Mouse (Mus musculus) midbrain, embryonic 15.5 days (tissue): ENCODE measurements around the gene Galr3. TPM values are rescaled to one million over a fixed set of nuclear protein-coding genes. Genes with fewer than 3 reads are reported as not detected.
"Not testable (repeated sequence)": the region's sequence is repeated elsewhere in the genome, so short reads cannot be mapped to it uniquely, and the experiment has no call there.

Experiments used
- ATAC-seq: fragments of 200-750 bp; cut with Nextera tagmentation; replicated peaks from 2 replicates; pipeline ENCODE4 v1.8.0; 2017; ENCODE audit warnings: moderate TSS enrichment
- H3K27ac ChIP-seq: fragments of 300-500 bp; sonication (generic); 2 replicates; pipeline ENCODE4 v1.5.1; 2015; ENCODE audit warnings: mild to moderate bottlenecking, inconsistent platforms
- H3K27me3 ChIP-seq: fragments of 300-500 bp; sonication (generic); replicated peaks from 2 replicates; pipeline ENCODE4 v1.6.1; 2015; ENCODE audit warnings: inconsistent platforms
- H3K36me3 ChIP-seq: fragments of 300-500 bp; sonication (generic); replicated peaks from 2 replicates; pipeline ENCODE4 v1.6.1; 2015; ENCODE audit warnings: inconsistent platforms
- H3K4me1 ChIP-seq: fragments of 300-500 bp; sonication (generic); 2 replicates; pipeline ENCODE4 v1.6.1; 2015; ENCODE audit warnings: inconsistent platforms
- H3K4me2 ChIP-seq: fragments of 300-500 bp; sonication (generic); 2 replicates; pipeline ENCODE4 v1.6.1; 2015; ENCODE audit warnings: inconsistent platforms, mild to moderate bottlenecking, moderate library complexity
- H3K4me3 ChIP-seq: fragments of 300-500 bp; sonication (generic); 2 replicates; pipeline ENCODE4 v1.5.1; 2015; ENCODE audit warnings: mild to moderate bottlenecking, inconsistent platforms
- H3K9ac ChIP-seq: fragments of 300-500 bp; sonication (generic); 2 replicates; pipeline ENCODE4 v1.6.1; 2015; ENCODE audit warnings: mild to moderate bottlenecking, inconsistent platforms
- H3K9me3 ChIP-seq: fragments of 300-500 bp; sonication (generic); 2 replicates; pipeline ENCODE4 v1.6.1; 2016; ENCODE audit warnings: inconsistent platforms
- WGBS: fragments of 180-500 bp; shearing (Covaris S2); methylation state at CpG from one replicate; pipeline ENCODE4 v1.1.7; 2015; ENCODE audit warnings: mixed read lengths; 5-methylcytosine and 5-hydroxymethylcytosine counted together
- polyA plus RNA-seq: library from polyadenylated mRNA; unstranded; fragments of >200 nt; fragmentation: Nextera tagmentation; extraction: Ambion mirVana; gene quantifications from 2 replicates; pipeline ENCODE4 v1.2.1, GENCODE M21; 2015

The Galr3 gene
- polyA plus RNA-seq, 1 experiment from 2014 or later = not detected

DNA sequence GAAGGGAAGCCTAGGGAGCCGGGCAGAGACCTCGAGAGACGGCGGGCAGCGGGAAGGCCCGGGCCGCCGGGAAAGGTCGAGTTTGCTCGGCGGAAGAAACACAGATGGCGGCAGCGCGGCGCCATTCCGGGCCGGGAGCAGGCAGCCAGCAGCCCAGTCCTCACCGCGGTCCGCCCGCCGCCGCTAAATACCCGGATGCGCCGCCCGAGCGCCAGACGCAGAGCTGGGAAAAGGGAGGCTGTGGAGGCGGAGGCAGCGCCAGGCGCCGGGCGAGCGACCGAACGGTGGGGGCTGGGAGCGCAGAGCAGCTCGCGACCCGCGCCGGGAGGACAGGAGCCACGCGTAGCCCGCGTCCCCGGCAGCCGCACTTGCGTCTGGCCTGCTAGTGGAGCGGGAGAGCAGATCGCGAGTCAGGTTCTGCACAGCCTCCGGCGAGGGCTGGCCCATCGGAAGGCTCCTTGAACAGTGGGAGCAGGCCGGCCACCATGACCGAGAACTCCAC is 13.4 kb upstream of the Galr3 start, which contains the start of gene H1f0:
Gene H1f0 (plus strand): TSS at position 214 of the 502 bp plus-strand sequence.
- WGBS = under 1% methylated on average over 55 of the region's 58 CpGs
- Histone ChIP-seq H3K4me1 (peaks cover 57% of the 10 kb centered on the region), H3K27ac (peak within 1 kb of the TSS; percentile 90), H3K4me3 (peak within 1 kb of the TSS; percentile 85), H3K9ac (peak within 1 kb of the TSS; percentile 97), H3K27me3 (no peaks in the 10 kb centered on the region), H3K9me3 (no peaks in the 10 kb centered on the region), H3K4me2 (peak within 1 kb of the TSS; percentile 89), H3K36me3 (no peaks in the 10 kb centered on the region)
- ATAC-seq = peak; percentile 85

GRCm38 (mm10) chr15:79028823-79029484 is 12.7 kb upstream of the Galr3 start:
- Histone ChIP-seq H3K4me1 (peaks cover 57% of the 10 kb centered on the region), H3K9ac (peak overlapping the region; percentile 97), H3K27me3 (no peaks in the 10 kb centered on the region), H3K36me3 (no peaks in the 10 kb centered on the region), H3K9me3 (no peaks in the 10 kb centered on the region), H3K4me2 (peak overlapping the region; percentile 89), H3K4me3 (peak overlapping the region; percentile 85), H3K27ac (peak overlapping the region; percentile 90)
- 22% methylated on average over 16 of the region's 16 CpGs for WGBS
- no peak; the same call in 1 of the 2 replicates for ATAC-seq

DNA sequence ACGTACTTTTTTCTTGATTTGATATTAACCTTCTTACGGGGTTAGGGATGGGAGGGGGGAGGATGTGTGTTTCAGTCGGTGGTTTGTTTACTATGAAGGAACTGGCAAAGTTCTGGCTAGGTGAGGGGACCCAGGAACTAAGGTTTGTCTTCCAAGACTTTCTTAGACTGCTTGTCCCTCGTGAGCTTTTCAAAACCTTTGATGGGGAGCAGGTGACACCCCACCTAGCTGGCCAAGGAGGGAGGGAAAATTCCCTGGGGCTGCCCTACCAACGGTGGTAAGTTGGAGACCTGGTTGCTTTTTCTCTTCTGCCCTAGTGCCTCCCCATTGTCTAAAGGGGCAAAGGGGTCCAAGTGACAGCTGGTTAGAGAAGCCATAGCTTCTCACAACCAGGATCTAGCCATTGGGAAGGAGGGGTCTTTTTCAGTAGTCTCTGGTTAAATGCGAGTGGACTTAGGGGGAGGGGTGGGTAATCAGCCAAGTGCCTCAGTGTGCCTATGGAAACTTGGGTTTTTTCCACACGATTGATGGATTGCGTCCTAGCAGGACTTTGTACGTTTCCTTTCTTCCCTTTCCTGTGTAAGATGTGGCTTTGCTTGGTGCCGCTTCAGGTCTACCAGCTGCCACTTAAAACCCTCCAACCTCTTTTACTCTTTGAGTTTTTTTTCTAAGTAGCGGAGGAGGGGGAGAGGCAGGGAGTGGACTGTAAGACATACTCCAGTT is 12.0 kb upstream of the Galr3 start:
- Histone ChIP-seq H3K9me3 (no peaks in the 10 kb centered on the region), H3K27me3 (no peaks in the 10 kb centered on the region), H3K4me2 (peak overlapping the region; percentile 89), H3K9ac (peak overlapping the region; percentile 97), H3K4me1 (peaks cover 57% of the 10 kb centered on the region), H3K27ac (peak overlapping the region; percentile 38; the same call in 1 of the 2 replicates), H3K36me3 (no peaks in the 10 kb centered on the region), H3K4me3 (peak overlapping the region; percentile 85)
- 7% methylated on average over 11 of the region's 11 CpGs for WGBS
- ATAC-seq = no peak

GRCm38 (mm10) chr15:79030551-79031435 is 10.9 kb upstream of the Galr3 start:
- Histone ChIP-seq H3K27me3 (no peaks in the 10 kb centered on the region), H3K4me3 (peak overlapping the region; percentile 85), H3K4me2 (peak overlapping the region; percentile 89), H3K27ac (peak overlapping the region; percentile 67; the same call in 1 of the 2 replicates), H3K9ac (peak overlapping the region; percentile 48), H3K4me1 (peaks cover 51% of the 10 kb centered on the region), H3K36me3 (no peaks in the 10 kb centered on the region), H3K9me3 (no peaks in the 10 kb centered on the region)
- ATAC-seq = peak; percentile 72
- WGBS = 1% methylated on average over 52 of the region's 52 CpGs

- WGBS = 89% methylated on average over 5 of the region's 5 CpGs
- not testable (repeated sequence) for H3K36me3 ChIP-seq, H3K27me3 ChIP-seq, H3K9me3 ChIP-seq, ATAC-seq, H3K27ac ChIP-seq, H3K4me2 ChIP-seq, H3K9ac ChIP-seq, H3K4me3 ChIP-seq
- H3K4me1 ChIP-seq = peaks cover 46% of the 10 kb centered on the region
These were observed 9.8 kb upstream of the Galr3 start for GRCm38 (mm10) chr15:79031908-79032307.

GRCm38 (mm10) chr15:79037913-79038328 is 3.8 kb upstream of the Galr3 start:
- Histone ChIP-seq H3K27ac (no peak overlapping the region), H3K4me2 (peak overlapping the region; percentile 5; the same call in 1 of the 2 replicates), H3K9me3 (no peaks in the 10 kb centered on the region), H3K27me3 (peaks cover 35% of the 10 kb centered on the region), H3K36me3 (no peaks in the 10 kb centered on the region), H3K4me1 (peaks cover 26% of the 10 kb centered on the region), H3K9ac (no peak overlapping the region), H3K4me3 (no peak overlapping the region)
- 12% methylated on average over 14 of the region's 14 CpGs for WGBS
- ATAC-seq = no peak

DNA sequence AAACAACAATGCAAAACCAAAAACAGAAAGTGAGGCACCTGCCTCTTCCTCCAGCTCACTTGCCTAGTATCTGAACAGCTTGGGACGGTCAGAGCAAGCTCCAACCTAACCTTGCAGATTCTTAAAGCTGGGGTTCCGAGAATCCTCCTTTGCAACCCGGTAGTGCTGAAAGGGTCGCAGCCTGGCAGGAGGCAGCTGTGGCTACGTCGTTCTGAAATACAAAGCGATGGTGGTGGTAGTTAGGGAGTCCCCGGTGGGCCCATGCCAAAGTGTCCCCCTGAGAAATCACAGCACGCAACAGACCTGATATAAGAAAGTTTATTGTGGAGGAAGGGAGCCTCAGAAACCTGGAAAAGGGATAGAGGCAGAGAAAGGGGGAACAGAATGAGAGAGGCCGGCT is 3.4 kb upstream of the Galr3 start:
- Histone ChIP-seq H3K9ac (no peak overlapping the region), H3K4me2 (no peak overlapping the region), H3K27me3 (peaks cover 38% of the 10 kb centered on the region), H3K4me1 (peaks cover 30% of the 10 kb centered on the region), H3K27ac (no peak overlapping the region), H3K36me3 (no peaks in the 10 kb centered on the region), H3K4me3 (no peak overlapping the region), H3K9me3 (no peaks in the 10 kb centered on the region)
- 68% methylated on average over 10 of the region's 10 CpGs for WGBS
- ATAC-seq = no peak

DNA sequence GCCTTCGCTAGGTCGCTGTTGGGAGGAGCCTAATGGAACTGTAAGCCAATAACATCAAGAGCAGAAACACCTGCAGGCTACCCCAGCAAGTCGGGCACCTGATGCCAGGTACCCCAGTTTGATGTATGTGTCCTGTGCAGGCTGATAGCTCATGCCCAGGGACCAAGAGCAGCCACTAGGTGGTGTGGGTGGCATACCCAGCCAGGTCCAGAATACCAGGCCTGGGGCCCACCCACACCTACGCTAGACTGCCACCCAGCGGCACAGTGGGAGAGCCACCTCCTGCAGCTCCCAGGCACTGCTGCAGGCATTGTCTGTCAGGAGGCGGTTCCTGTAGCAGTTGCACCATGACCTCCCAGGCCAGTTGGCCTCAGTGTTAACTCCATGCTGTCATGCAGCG is 2.8 kb upstream of the Galr3 start:
- no peak overlapping the region for H3K27ac ChIP-seq
- H3K4me3 ChIP-seq = no peak overlapping the region
- H3K9me3 ChIP-seq = no peaks in the 10 kb centered on the region
- H3K36me3 ChIP-seq = no peaks in the 10 kb centered on the region
- ATAC-seq = no peak; the same call in 1 of the 2 replicates
- H3K4me2 ChIP-seq = no peak overlapping the region
- peaks cover 33% of the 10 kb centered on the region for H3K4me1 ChIP-seq
- H3K27me3 ChIP-seq = peaks cover 43% of the 10 kb centered on the region
- H3K9ac ChIP-seq = no peak overlapping the region
- WGBS = 23% methylated on average over 7 of the region's 7 CpGs

GRCm38 (mm10) chr15:79040501-79041416 is 926 bp upstream of the Galr3 start:
- WGBS = 24% methylated on average over 24 of the region's 24 CpGs
- Histone ChIP-seq H3K27me3 (peaks cover 49% of the 10 kb centered on the region), H3K9me3 (no peaks in the 10 kb centered on the region), H3K36me3 (no peaks in the 10 kb centered on the region), H3K9ac (peak overlapping the region; percentile 30; the same call in 1 of the 2 replicates), H3K27ac (no peak overlapping the region), H3K4me3 (peak overlapping the region; percentile 30), H3K4me1 (peaks cover 33% of the 10 kb centered on the region), H3K4me2 (peak overlapping the region; percentile 46)
- ATAC-seq = no peak

GRCm38 (mm10) chr15:79042721-79043491 is 1.2 kb downstream of the Galr3 start:
- peak overlapping the region; percentile 49 for H3K27ac ChIP-seq
- no peaks in the 10 kb centered on the region for H3K36me3 ChIP-seq
- peak; percentile 51 for ATAC-seq
- peaks cover 29% of the 10 kb centered on the region for H3K4me1 ChIP-seq
- H3K27me3 ChIP-seq = peaks cover 49% of the 10 kb centered on the region
- WGBS = under 1% methylated on average over 105 of the region's 105 CpGs
- H3K4me3 ChIP-seq = peak overlapping the region; percentile 61
- peak overlapping the region; percentile 59 for H3K9ac ChIP-seq
- H3K9me3 ChIP-seq = no peaks in the 10 kb centered on the region
- H3K4me2 ChIP-seq = peak overlapping the region; percentile 90
